Mouse (Mus musculus) liver, embryonic 14.5 days (tissue): Measurements from ENCODE around the gene Fuca1. TPM values are rescaled to one million over a fixed set of nuclear protein-coding genes. Genes with fewer than 3 reads are reported as not detected.

ENCODE experiments used
- ATAC-seq: fragments of 200-750 bp; cut with Nextera tagmentation; 2 replicates; pipeline ENCODE4 v1.8.0; 2017; ENCODE audit warnings: moderate number of reproducible peaks, mild to moderate bottlenecking, moderate library complexity; ENCODE audit not compliant: insufficient read depth
- DNase-seq, 3 experiments: peaks; one replicate each; pipeline ENCODE4 v3.0.0-alpha.2; 2012 to 2013; ENCODE audit warnings: low read depth in 3 of 3, low spot score in 3 of 3
- H3K27ac ChIP-seq: fragments of 300-500 bp; sonication (generic); 2 replicates; pipeline ENCODE4 v1.5.1; 2014; ENCODE audit warnings: moderate library complexity, mild to moderate bottlenecking, control low read depth, inconsistent platforms
- H3K27me3 ChIP-seq: fragments of 300-500 bp; sonication (generic); 2 replicates; pipeline ENCODE4 v1.6.1; 2014; ENCODE audit warnings: mild to moderate bottlenecking, low read length, moderate library complexity; ENCODE audit not compliant: control insufficient read depth, insufficient read depth
- H3K36me3 ChIP-seq: fragments of 300-500 bp; sonication (generic); replicated peaks from 2 replicates; pipeline ENCODE4 v1.6.1; 2014; ENCODE audit warnings: low read depth; ENCODE audit not compliant: control insufficient read depth, insufficient read depth
- H3K4me1 ChIP-seq, 2 experiments: fragments of 200-500 bp in 1 of 2; fragments of 300-500 bp in 1 of 2; sonication (generic) in 1 of 2; replicated peaks; 2 replicates each; pipeline ENCODE4 v1.6.1; 2012 to 2014; ENCODE audit warnings: antibody characterized with exemption in 1 of 2, inconsistent platforms in 1 of 2, low read length in 1 of 2; ENCODE audit not compliant: control insufficient read depth in 2 of 2, insufficient read depth in 2 of 2
- H3K4me2 ChIP-seq: fragments of 300-500 bp; sonication (generic); 2 replicates; pipeline ENCODE4 v1.6.1; 2014; ENCODE audit warnings: low read depth, mild to moderate bottlenecking, control low read depth, moderate library complexity
- H3K4me3 ChIP-seq, 2 experiments: fragments of 200-500 bp in 1 of 2; fragments of 300-500 bp in 1 of 2; sonication (generic) in 1 of 2; 2 replicates each; pipeline ENCODE4 v1.5.1; 2012 to 2014; ENCODE audit warnings: low read depth in 2 of 2, low read length in 2 of 2, mild to moderate bottlenecking in 2 of 2, control low read depth in 1 of 2, inconsistent platforms in 1 of 2, moderate library complexity in 1 of 2; ENCODE audit not compliant: insufficient read depth in 1 of 2
- H3K9ac ChIP-seq: fragments of 300-500 bp; sonication (generic); replicated peaks from 2 replicates; pipeline ENCODE4 v1.6.1; 2014; ENCODE audit warnings: mild to moderate bottlenecking, control low read depth, moderate library complexity
- H3K9me3 ChIP-seq: fragments of 300-500 bp; sonication (generic); 2 replicates; pipeline ENCODE4 v1.6.1; 2016; ENCODE audit warnings: low read length, mixed read lengths; ENCODE audit not compliant: control insufficient read depth
- CTCF ChIP-seq: IDR thresholded peaks from 2 replicates; pipeline ENCODE4 v1.5.1; 2016; ENCODE audit warnings: antibody characterized with exemption, low read depth, control low read depth
- EP300 ChIP-seq: IDR thresholded peaks from 2 replicates; pipeline ENCODE4 v1.6.1; 2016; ENCODE audit warnings: antibody characterized with exemption, low read depth
- WGBS: fragments of 180-500 bp; shearing (Covaris S2); extraction: QIAGEN DNeasy Blood & Tissue Kit; methylation state at CpG from one replicate; pipeline ENCODE4 v1.1.7; 2014; ENCODE audit not compliant: insufficient replicate concordance; 5-methylcytosine and 5-hydroxymethylcytosine counted together
- polyA plus RNA-seq, 2 experiments: library from polyadenylated mRNA; depleted of rRNA in 1 of 2; stranded (reverse) in 1 of 2; unstranded in 1 of 2; fragments of >200 nt; fragmentation: Nextera tagmentation in 1 of 2; extraction: Ambion mirVana in 1 of 2; gene quantifications; 2 replicates each; pipeline versions ENCODE4 v1.2.1 to v1.2.3; 2012 to 2014

Gene Fuca1
- polyA plus RNA-seq, 2 experiments: 12.0 to 19.0 TPM

GRCm38 (mm10) chr4:135986943-135987710, 66.6 kb downstream of the Fuca1 start, which contains the start of gene Pithd1:
TSS of gene Pithd1 (minus strand) at chr4:135987264.
- no peaks in the 10 kb centered on the region for H3K27me3 ChIP-seq
- peak within 1 kb of the TSS; percentile 100 for H3K9ac ChIP-seq
- peak; percentile 86 to 89 (median 88) for DNase-seq
- under 1% methylated on average over 77 of the region's 81 CpGs for WGBS
- H3K27ac ChIP-seq: peak within 1 kb of the TSS; percentile 90
- H3K4me2 ChIP-seq: peak within 1 kb of the TSS; percentile 91
- H3K4me3 ChIP-seq: peak within 1 kb of the TSS; percentile 89 to 99
- TF ChIP-seq CTCF (no peak), EP300 (no peak)
- H3K9me3 ChIP-seq: no peaks in the 10 kb centered on the region
- H3K36me3 ChIP-seq: peaks cover 26% of the 10 kb centered on the region
- peaks cover 24 to 26% of the 10 kb centered on the region in 2 experiments for H3K4me1 ChIP-seq
- peak; percentile 84 for ATAC-seq

DNA sequence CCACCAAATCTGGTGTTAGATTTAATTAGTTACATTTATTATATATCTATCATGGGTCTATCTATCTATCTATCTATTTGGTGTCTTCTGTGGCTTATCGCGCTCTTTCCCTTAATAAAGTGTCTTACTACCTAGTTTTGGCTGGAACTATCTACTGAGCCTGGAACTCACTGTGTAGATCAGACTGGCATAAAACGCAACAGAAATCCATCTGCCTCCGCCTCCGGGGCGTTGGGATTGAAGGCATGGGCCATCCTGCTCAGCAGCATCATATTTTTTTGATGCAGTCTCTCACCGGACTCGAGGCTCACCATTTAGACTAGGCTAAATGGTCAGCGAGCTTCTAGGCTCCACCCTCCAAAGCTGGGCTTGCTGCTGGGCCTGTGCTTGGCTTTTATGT, 67.2 kb downstream of the Fuca1 start:
- DNase-seq (no peak), ATAC-seq (no peak)
- peak overlapping the region; percentile 91 for H3K4me2 ChIP-seq
- H3K9ac ChIP-seq: peak overlapping the region; percentile 100
- H3K9me3 ChIP-seq: no peaks in the 10 kb centered on the region
- WGBS: 64% methylated on average over 9 of the region's 9 CpGs
- H3K36me3 ChIP-seq: peaks cover 20% of the 10 kb centered on the region
- no peak for TF ChIP-seq EP300
- TF ChIP-seq CTCF: no peak
- H3K4me3 ChIP-seq: peak overlapping the region; percentile 89 to 99; a peak in 3 of 4 replicates
- H3K27ac ChIP-seq: peak overlapping the region; percentile 90
- H3K4me1 ChIP-seq: peaks cover 24 to 26% of the 10 kb centered on the region in 2 experiments
- H3K27me3 ChIP-seq: no peaks in the 10 kb centered on the region

Other genes starting within 250 kb of the Fuca1 start
- gene Ifnlr1, start 234.4 kb upstream of the Fuca1 start, polyA plus RNA-seq (2012; rRNA removed): 0.10 and 0.13 TPM in 2 replicates
- gene Ifnlr1, start 234.4 kb upstream of the Fuca1 start, polyA plus RNA-seq (2014; fragmentation: Nextera tagmentation; extraction: Ambion mirVana): 0.06 and 0.09 TPM in 2 replicates
- gene Il22ra1, start 192.6 kb upstream of the Fuca1 start, polyA plus RNA-seq (2012; rRNA removed): 0.98 and 1.3 TPM in 2 replicates
- gene Il22ra1, start 192.6 kb upstream of the Fuca1 start, polyA plus RNA-seq (2014; fragmentation: Nextera tagmentation; extraction: Ambion mirVana): 0.36 and 0.54 TPM in 2 replicates
- 0.03 and 0.06 TPM in 2 replicates for gene Myom3, start 161.0 kb upstream of the Fuca1 start, polyA plus RNA-seq (2012; rRNA removed)
- gene Myom3, start 161.0 kb upstream of the Fuca1 start, polyA plus RNA-seq (2014; fragmentation: Nextera tagmentation; extraction: Ambion mirVana): 0.04 TPM in 1 of 2 replicates, not detected in the other
- 33.2 and 49.6 TPM in 2 replicates for gene Srsf10, start 65.0 kb upstream of the Fuca1 start, polyA plus RNA-seq (2012; rRNA removed)
- gene Srsf10, start 65.0 kb upstream of the Fuca1 start, polyA plus RNA-seq (2014; fragmentation: Nextera tagmentation; extraction: Ambion mirVana): 108 and 110 TPM in 2 replicates
- gene Pnrc2, start 46.9 kb upstream of the Fuca1 start, polyA plus RNA-seq (2012; rRNA removed): 25.4 and 43.4 TPM in 2 replicates
- gene Pnrc2, start 46.9 kb upstream of the Fuca1 start, polyA plus RNA-seq (2014; fragmentation: Nextera tagmentation; extraction: Ambion mirVana): 80.2 and 81.9 TPM in 2 replicates
- gene Cnr2, start 25.3 kb upstream of the Fuca1 start, polyA plus RNA-seq (2012; rRNA removed): 1.6 and 2.1 TPM in 2 replicates
- 2.3 and 2.5 TPM in 2 replicates for gene Cnr2, start 25.3 kb upstream of the Fuca1 start, polyA plus RNA-seq (2014; fragmentation: Nextera tagmentation; extraction: Ambion mirVana)
- gene Hmgcl, start 25.7 kb downstream of the Fuca1 start, polyA plus RNA-seq (2012; rRNA removed): 28.9 and 43.4 TPM in 2 replicates
- 71.9 and 76.5 TPM in 2 replicates for gene Hmgcl, start 25.7 kb downstream of the Fuca1 start, polyA plus RNA-seq (2014; fragmentation: Nextera tagmentation; extraction: Ambion mirVana)
- gene Gale, start 43.0 kb downstream of the Fuca1 start, polyA plus RNA-seq (2012; rRNA removed): 20.5 and 22.8 TPM in 2 replicates
- gene Gale, start 43.0 kb downstream of the Fuca1 start, polyA plus RNA-seq (2014; fragmentation: Nextera tagmentation; extraction: Ambion mirVana): 32.6 and 38.0 TPM in 2 replicates
- gene Lypla2, start 51.9 kb downstream of the Fuca1 start, polyA plus RNA-seq (2012; rRNA removed): 26.5 and 29.2 TPM in 2 replicates
- gene Lypla2, start 51.9 kb downstream of the Fuca1 start, polyA plus RNA-seq (2014; fragmentation: Nextera tagmentation; extraction: Ambion mirVana): 30.6 and 36.8 TPM in 2 replicates
- gene Pithd1, start 66.5 kb downstream of the Fuca1 start, polyA plus RNA-seq (2012; rRNA removed): 40.2 and 49.0 TPM in 2 replicates
- 71.2 and 79.5 TPM in 2 replicates for gene Pithd1, start 66.5 kb downstream of the Fuca1 start, polyA plus RNA-seq (2014; fragmentation: Nextera tagmentation; extraction: Ambion mirVana)
- gene Eloa, start 101.0 kb downstream of the Fuca1 start, polyA plus RNA-seq (2012; rRNA removed): 9.7 and 16.2 TPM in 2 replicates
- 29.0 and 30.0 TPM in 2 replicates for gene Eloa, start 101.0 kb downstream of the Fuca1 start, polyA plus RNA-seq (2014; fragmentation: Nextera tagmentation; extraction: Ambion mirVana)
- 457 and 805 TPM in 2 replicates for gene Rpl11, start 132.7 kb downstream of the Fuca1 start, polyA plus RNA-seq (2012; rRNA removed)
- gene Rpl11, start 132.7 kb downstream of the Fuca1 start, polyA plus RNA-seq (2014; fragmentation: Nextera tagmentation; extraction: Ambion mirVana): 325 and 341 TPM in 2 replicates
- gene Id3, start 222.8 kb downstream of the Fuca1 start, polyA plus RNA-seq (2012; rRNA removed): 23.0 and 29.8 TPM in 2 replicates
- gene Id3, start 222.8 kb downstream of the Fuca1 start, polyA plus RNA-seq (2014; fragmentation: Nextera tagmentation; extraction: Ambion mirVana): 33.2 and 33.8 TPM in 2 replicates